Mouse (Mus musculus) E14TG2a.4 (cell line): ENCODE measurements at regions not wholly inside any gene's neighbourhood (a gene's known extent, or its start where the extent isn't known, plus 50 kb on each side); places are given as distances from the start of the nearest gene placed in this dataset.

Source experiments
- H3K27me3 ChIP-seq: 2 replicates; pipeline ENCODE4 v1.6.1; 2014; ENCODE audit warnings: low read length, control low read depth; ENCODE audit not compliant: insufficient read depth
- H3K36me3 ChIP-seq: 2 replicates; pipeline ENCODE4 v1.6.1; 2014; ENCODE audit warnings: low read length, control low read depth; ENCODE audit not compliant: insufficient read depth
- H3K4me1 ChIP-seq: replicated peaks from 2 replicates; pipeline ENCODE4 v1.6.1; 2014; ENCODE audit warnings: low read depth, low read length, control low read depth
- H3K4me3 ChIP-seq: replicated peaks from 2 replicates; pipeline ENCODE4 v1.5.1; 2014; ENCODE audit warnings: mild to moderate bottlenecking, low read length
- H3K9me3 ChIP-seq: 2 replicates; pipeline ENCODE4 v1.6.1; 2014; ENCODE audit warnings: low read length, control low read depth
- CTCF ChIP-seq: conservative IDR thresholded peaks from 2 replicates; pipeline ENCODE4 v1.5.1; 2014; ENCODE audit warnings: low read length
- NANOG ChIP-seq: IDR thresholded peaks from 2 replicates; pipeline ENCODE4 v1.6.1; 2014; ENCODE audit warnings: borderline replicate concordance, low read length, mixed read lengths
- POU5F1 ChIP-seq: IDR thresholded peaks from 2 replicates; pipeline ENCODE4 v1.6.1; 2014; ENCODE audit warnings: low read length, borderline replicate concordance

GRCm38 (mm10) chr2:159610451-159610850 is 723.5 kb downstream of the Gm826 start:
- Histone ChIP-seq H3K27me3 (no peaks in the 10 kb centered on the region), H3K36me3 (no peaks in the 10 kb centered on the region), H3K9me3 (no peaks in the 10 kb centered on the region), H3K4me1 (no peaks in the 10 kb centered on the region), H3K4me3 (no peak overlapping the region)
- TF ChIP-seq CTCF (no peak), NANOG (no peak), POU5F1 (no peak)

GRCm38 (mm10) chr2:159616685-159617084 is 717.3 kb downstream of the Gm826 start:
- Histone ChIP-seq H3K4me1 (no peaks in the 10 kb centered on the region), H3K36me3 (no peaks in the 10 kb centered on the region), H3K9me3 (no peaks in the 10 kb centered on the region), H3K27me3 (no peaks in the 10 kb centered on the region), H3K4me3 (no peak overlapping the region)
- TF ChIP-seq NANOG = no peak
- TF ChIP-seq CTCF = no peak
- no peak for TF ChIP-seq POU5F1

GRCm38 (mm10) chr2:159621261-159621660 is 712.7 kb downstream of the Gm826 start:
- TF ChIP-seq NANOG (no peak), POU5F1 (no peak), CTCF (no peak)
- H3K27me3 ChIP-seq = no peaks in the 10 kb centered on the region
- no peaks in the 10 kb centered on the region for H3K36me3 ChIP-seq
- H3K4me3 ChIP-seq = no peak overlapping the region
- H3K9me3 ChIP-seq = no peaks in the 10 kb centered on the region
- no peaks in the 10 kb centered on the region for H3K4me1 ChIP-seq

GRCm38 (mm10) chr2:159622141-159622669 is 711.8 kb downstream of the Gm826 start:
- Histone ChIP-seq H3K4me1 (no peaks in the 10 kb centered on the region), H3K36me3 (no peaks in the 10 kb centered on the region), H3K27me3 (no peaks in the 10 kb centered on the region), H3K9me3 (no peaks in the 10 kb centered on the region), H3K4me3 (no peak overlapping the region)
- TF ChIP-seq POU5F1 (no peak), CTCF (no peak), NANOG (no peak)

GRCm38 (mm10) chr2:159625306-159625705 is 708.7 kb downstream of the Gm826 start:
- Histone ChIP-seq H3K36me3 (no peaks in the 10 kb centered on the region), H3K27me3 (no peaks in the 10 kb centered on the region), H3K4me3 (no peak overlapping the region), H3K4me1 (no peaks in the 10 kb centered on the region), H3K9me3 (no peaks in the 10 kb centered on the region)
- TF ChIP-seq POU5F1 (no peak), CTCF (no peak), NANOG (no peak)

GRCm38 (mm10) chr2:159645861-159646260 is 688.1 kb downstream of the Gm826 start:
- Histone ChIP-seq H3K27me3 (no peaks in the 10 kb centered on the region), H3K36me3 (no peaks in the 10 kb centered on the region), H3K9me3 (no peaks in the 10 kb centered on the region), H3K4me1 (no peaks in the 10 kb centered on the region), H3K4me3 (no peak overlapping the region)
- TF ChIP-seq POU5F1 = no peak
- no peak for TF ChIP-seq CTCF
- no peak for TF ChIP-seq NANOG

GRCm38 (mm10) chr2:159646595-159646994 is 687.4 kb downstream of the Gm826 start:
- TF ChIP-seq POU5F1 (no peak), CTCF (no peak)
- Histone ChIP-seq H3K9me3 (no peaks in the 10 kb centered on the region), H3K4me3 (no peak overlapping the region), H3K36me3 (no peaks in the 10 kb centered on the region), H3K27me3 (no peaks in the 10 kb centered on the region), H3K4me1 (no peaks in the 10 kb centered on the region)

- H3K4me1 ChIP-seq = no peaks in the 10 kb centered on the region
- no peak for TF ChIP-seq CTCF
- TF ChIP-seq NANOG = no peak
- TF ChIP-seq POU5F1 = no peak
- H3K9me3 ChIP-seq = no peaks in the 10 kb centered on the region
- H3K4me3 ChIP-seq = no peak overlapping the region
- no peaks in the 10 kb centered on the region for H3K36me3 ChIP-seq
- H3K27me3 ChIP-seq = no peaks in the 10 kb centered on the region
Observed at GRCm38 (mm10) chr2:159652243-159652642, 681.7 kb downstream of the Gm826 start.

GRCm38 (mm10) chr2:159676845-159677244 is 657.1 kb downstream of the Gm826 start:
- Histone ChIP-seq H3K36me3 (no peaks in the 10 kb centered on the region), H3K4me3 (no peak overlapping the region), H3K27me3 (no peaks in the 10 kb centered on the region), H3K4me1 (no peaks in the 10 kb centered on the region), H3K9me3 (no peaks in the 10 kb centered on the region)
- TF ChIP-seq NANOG (no peak), POU5F1 (no peak), CTCF (no peak)
